Mouse (Mus musculus) midbrain, embryonic 12.5 days (tissue): ENCODE data around the gene Ankzf1. TPM values are rescaled to one million over a fixed set of nuclear protein-coding genes. Genes with fewer than 3 reads are reported as not detected.
A peak's percentile ranks its signal among the peaks of the same experiment; 100 is the strongest.

ENCODE experiments used
- ATAC-seq: fragments of 200-750 bp; cut with Nextera tagmentation; 2 replicates; pipeline ENCODE4 v1.8.0; 2017; ENCODE audit warnings: low read depth, moderate TSS enrichment, moderate library complexity; ENCODE audit not compliant: low FRiP score
- H3K27ac ChIP-seq: fragments of 300-500 bp; sonication (generic); replicated peaks from 2 replicates; pipeline ENCODE4 v1.5.1; 2016; ENCODE audit warnings: mild to moderate bottlenecking
- H3K27me3 ChIP-seq: fragments of 300-500 bp; sonication (generic); 2 replicates; pipeline ENCODE4 v1.6.1; 2016; ENCODE audit warnings: mild to moderate bottlenecking
- H3K36me3 ChIP-seq: fragments of 300-500 bp; sonication (generic); 2 replicates; pipeline ENCODE4 v1.6.1; 2016
- H3K4me1 ChIP-seq: fragments of 300-500 bp; sonication (generic); 2 replicates; pipeline ENCODE4 v1.6.1; 2016
- H3K4me2 ChIP-seq: fragments of 300-500 bp; sonication (generic); replicated peaks from 2 replicates; pipeline ENCODE4 v1.6.1; 2016; ENCODE audit warnings: mild to moderate bottlenecking, moderate library complexity
- H3K4me3 ChIP-seq: fragments of 300-500 bp; sonication (generic); 2 replicates; pipeline ENCODE4 v1.5.1; 2016; ENCODE audit warnings: mild to moderate bottlenecking
- H3K9ac ChIP-seq: fragments of 300-500 bp; sonication (generic); replicated peaks from 2 replicates; pipeline ENCODE4 v1.6.1; 2016; ENCODE audit warnings: mild to moderate bottlenecking, moderate library complexity
- H3K9me3 ChIP-seq: fragments of 300-500 bp; sonication (generic); 2 replicates; pipeline ENCODE4 v1.6.1; 2016; ENCODE audit warnings: mild to moderate bottlenecking
- WGBS: fragments of 180-500 bp; shearing (Covaris S2); methylation state at CpG from one replicate; pipeline ENCODE4 v1.1.7; 2016; 5-methylcytosine and 5-hydroxymethylcytosine counted together
- polyA plus RNA-seq: library from polyadenylated mRNA; unstranded; fragments of >200 nt; fragmentation: Nextera tagmentation; extraction: Ambion mirVana; gene quantifications from 2 replicates; pipeline ENCODE4 v1.2.1, GENCODE M21; 2016

Gene Ankzf1
- polyA plus RNA-seq, 1 experiment from 2014 or later: 23.4 TPM

DNA sequence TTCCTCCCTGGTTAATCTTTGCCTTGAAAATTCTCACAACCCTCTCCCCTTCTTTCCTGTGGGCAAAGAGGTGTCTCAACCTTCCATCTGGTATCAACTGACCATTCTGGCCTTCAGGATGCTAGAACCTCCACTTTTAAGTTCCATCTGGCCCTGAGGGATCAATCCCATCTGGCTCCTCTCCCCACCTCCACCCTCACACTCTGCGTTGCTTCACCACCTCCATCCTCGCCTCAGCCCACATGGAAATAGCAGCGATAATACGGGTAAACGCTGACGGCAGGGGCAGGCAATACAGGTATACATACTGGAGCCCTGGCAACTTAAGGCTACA lies 25.9 kb downstream of the Ankzf1 start:
- Histone ChIP-seq H3K27ac (no peak overlapping the region), H3K36me3 (peaks cover 31% of the 10 kb centered on the region), H3K4me3 (peak overlapping the region; percentile 52; the same call in 1 of the 2 replicates), H3K4me1 (peaks cover 22% of the 10 kb centered on the region), H3K27me3 (peaks cover 73% of the 10 kb centered on the region), H3K9me3 (no peaks in the 10 kb centered on the region), H3K4me2 (no peak overlapping the region), H3K9ac (no peak overlapping the region)
- 6% methylated on average over 6 of the region's 6 CpGs for WGBS
- ATAC-seq: no peak

DNA sequence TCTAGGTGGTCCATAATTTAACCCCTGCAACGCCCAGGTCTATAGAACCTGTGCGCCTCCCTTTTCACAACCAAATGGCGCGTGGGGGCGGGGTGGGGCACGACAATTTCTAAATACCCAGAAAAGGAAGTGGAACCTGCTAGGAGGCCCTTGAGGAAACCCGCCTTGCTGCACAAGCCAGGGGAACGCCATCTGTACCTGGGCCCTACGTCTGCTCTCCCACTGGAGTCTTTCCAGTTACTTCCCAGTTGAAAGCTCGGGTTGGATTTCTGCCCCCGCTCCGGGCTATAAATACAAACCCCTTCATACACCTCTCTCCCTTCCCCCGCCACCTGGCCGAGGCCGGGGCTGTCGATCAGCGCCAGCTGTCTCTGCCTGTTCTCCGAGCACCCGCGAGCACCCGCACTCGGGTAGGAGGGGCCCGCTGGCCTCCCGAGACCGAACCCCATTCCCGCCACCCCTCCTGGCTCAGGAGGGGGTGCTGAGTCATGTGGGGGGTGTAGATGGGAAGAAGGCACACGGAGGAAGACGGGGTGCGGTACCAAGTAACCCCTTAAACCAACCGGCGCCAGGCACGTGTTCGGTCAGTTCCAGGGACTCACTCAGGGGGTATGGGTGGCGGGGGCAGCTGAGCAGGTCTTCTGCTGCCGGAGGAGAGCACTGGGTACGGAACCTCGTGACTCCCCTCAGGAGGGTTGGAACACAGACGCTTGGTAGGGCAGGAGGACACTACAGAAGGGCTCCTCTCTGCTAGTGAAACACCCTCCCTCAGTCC lies 26.5 kb downstream of the Ankzf1 start:
- H3K9me3 ChIP-seq: no peaks in the 10 kb centered on the region
- 3% methylated on average over 38 of the region's 38 CpGs for WGBS
- peaks cover 26% of the 10 kb centered on the region for H3K36me3 ChIP-seq
- peaks cover 20% of the 10 kb centered on the region for H3K4me1 ChIP-seq
- peaks cover 77% of the 10 kb centered on the region for H3K27me3 ChIP-seq
- peak overlapping the region; percentile 52 for H3K4me3 ChIP-seq
- peak; percentile 68; the same call in 1 of the 2 replicates for ATAC-seq
- peak overlapping the region; percentile 50; the same call in 1 of the 2 replicates for H3K9ac ChIP-seq
- H3K4me2 ChIP-seq: peak overlapping the region; percentile 86
- H3K27ac ChIP-seq: no peak overlapping the region

GRCm38 (mm10) chr1:75219078-75219477 lies 27.1 kb downstream of the Ankzf1 start:
- Histone ChIP-seq H3K27me3 (peaks cover 81% of the 10 kb centered on the region), H3K27ac (no peak overlapping the region), H3K36me3 (peaks cover 19% of the 10 kb centered on the region), H3K4me3 (peak overlapping the region; percentile 52), H3K4me2 (peak overlapping the region; percentile 86), H3K4me1 (peaks cover 20% of the 10 kb centered on the region), H3K9me3 (no peaks in the 10 kb centered on the region), H3K9ac (peak overlapping the region; percentile 60)
- under 1% methylated on average over 24 of the region's 24 CpGs for WGBS
- ATAC-seq: peak; percentile 87

DNA sequence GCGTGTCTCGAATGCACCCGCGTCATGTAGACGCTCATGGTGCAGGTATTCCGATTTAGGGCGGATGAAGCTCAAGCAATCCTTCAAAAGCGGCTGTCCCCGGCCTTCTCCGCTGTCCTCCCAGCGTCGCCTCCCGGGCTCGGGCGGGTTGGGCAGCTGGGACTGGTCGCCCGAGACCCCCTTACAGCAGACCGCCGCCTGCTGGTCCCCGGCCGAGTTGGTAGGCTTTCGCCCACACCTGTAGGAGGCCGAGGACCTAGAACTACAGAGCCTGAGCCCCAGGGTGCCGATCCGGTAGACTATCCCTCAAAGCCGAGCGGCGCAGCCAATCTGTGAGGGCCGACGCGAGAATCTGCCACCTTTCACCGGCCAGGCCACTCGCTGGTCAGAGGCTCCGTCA lies 27.6 kb downstream of the Ankzf1 start, which contains the start of gene Tuba4a:
Gene Tuba4a, minus strand, starts transcription at position 335 of the 400 bp plus-strand sequence.
- Histone ChIP-seq H3K36me3 (peaks cover 15% of the 10 kb centered on the region), H3K27me3 (peaks cover 81% of the 10 kb centered on the region), H3K4me1 (peaks cover 20% of the 10 kb centered on the region), H3K9me3 (no peaks in the 10 kb centered on the region), H3K4me2 (peak within 1 kb of the TSS; percentile 86), H3K9ac (peak within 1 kb of the TSS; percentile 60), H3K27ac (no peak within 1 kb of the TSS), H3K4me3 (peak within 1 kb of the TSS; percentile 52)
- 1% methylated on average over 34 of the region's 34 CpGs for WGBS
- ATAC-seq: 0 out of 2 replicates have a peak, but pooled peaks have one; percentile 44

- 78% methylated on average over 3 of the region's 3 CpGs for WGBS
- H3K27me3 ChIP-seq: peaks cover 79% of the 10 kb centered on the region
- H3K9ac ChIP-seq: no peak overlapping the region
- ATAC-seq: no peak
- H3K9me3 ChIP-seq: no peaks in the 10 kb centered on the region
- peaks cover 20% of the 10 kb centered on the region for H3K4me1 ChIP-seq
- H3K27ac ChIP-seq: no peak overlapping the region
- no peaks in the 10 kb centered on the region for H3K36me3 ChIP-seq
- no peak overlapping the region for H3K4me3 ChIP-seq
- H3K4me2 ChIP-seq: no peak overlapping the region
Observed at GRCm38 (mm10) chr1:75221538-75221937, 29.6 kb downstream of the Ankzf1 start.

DNA sequence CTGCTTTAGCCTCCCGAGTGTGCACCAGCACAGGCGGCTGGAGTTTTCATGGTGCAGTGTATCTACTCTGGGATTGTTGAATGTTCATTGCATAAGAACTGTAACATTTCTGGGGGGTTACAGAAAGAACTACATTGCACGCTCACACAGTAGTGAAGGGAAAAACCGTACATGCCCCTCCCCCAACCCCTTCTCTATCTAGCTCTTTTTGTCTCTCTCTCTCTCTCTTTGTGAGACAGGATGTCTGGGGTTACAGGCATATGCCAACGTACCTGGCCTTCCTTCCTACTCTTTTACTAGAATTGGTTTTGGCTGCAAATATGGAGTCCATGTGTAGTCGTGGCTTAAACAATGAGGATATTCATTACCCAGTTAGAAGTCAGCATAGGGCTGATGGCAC lies 31.0 kb downstream of the Ankzf1 start:
- Histone ChIP-seq H3K4me1 (peaks cover 19% of the 10 kb centered on the region), H3K27ac (no peak overlapping the region), H3K9me3 (no peaks in the 10 kb centered on the region), H3K9ac (no peak overlapping the region), H3K4me3 (no peak overlapping the region), H3K36me3 (no peaks in the 10 kb centered on the region), H3K27me3 (peaks cover 73% of the 10 kb centered on the region), H3K4me2 (no peak overlapping the region)
- ATAC-seq: no peak
- WGBS: 90% methylated on average over 6 of the region's 6 CpGs

- Histone ChIP-seq H3K27ac (no peak overlapping the region), H3K9ac (no peak overlapping the region), H3K4me3 (no peak overlapping the region), H3K36me3 (no peaks in the 10 kb centered on the region), H3K4me2 (no peak overlapping the region), H3K27me3 (peaks cover 67% of the 10 kb centered on the region), H3K4me1 (peaks cover 13% of the 10 kb centered on the region), H3K9me3 (no peaks in the 10 kb centered on the region)
- no peak for ATAC-seq
- WGBS: 76% methylated on average over 6 of the region's 6 CpGs
Observed at GRCm38 (mm10) chr1:75223532-75223931, 31.6 kb downstream of the Ankzf1 start.

DNA sequence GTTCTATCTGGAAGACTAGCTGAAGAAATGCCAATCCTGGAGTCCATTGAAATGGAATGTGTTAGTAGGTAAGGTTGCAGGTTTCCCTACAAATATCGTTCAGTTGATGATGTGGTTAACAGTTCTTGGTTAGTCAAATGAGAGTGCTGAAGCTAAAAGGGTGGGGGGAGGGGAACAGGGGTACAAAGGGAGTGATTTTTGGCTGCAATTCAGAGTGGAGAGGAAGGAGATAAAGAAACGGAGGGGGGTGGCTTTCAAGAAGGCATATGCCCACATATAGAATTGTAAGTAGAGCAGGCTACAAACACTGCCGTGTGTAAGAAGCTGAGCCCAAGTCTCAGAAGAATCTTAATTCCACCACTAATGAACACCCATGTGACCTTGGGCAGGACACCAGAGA lies 33.5 kb downstream of the Ankzf1 start:
- 70% methylated on average over 3 of the region's 3 CpGs for WGBS
- Histone ChIP-seq H3K4me2 (no peak overlapping the region), H3K27ac (no peak overlapping the region), H3K4me1 (no peaks in the 10 kb centered on the region), H3K9me3 (no peaks in the 10 kb centered on the region), H3K9ac (no peak overlapping the region), H3K27me3 (peaks cover 53% of the 10 kb centered on the region), H3K36me3 (no peaks in the 10 kb centered on the region), H3K4me3 (no peak overlapping the region)
- no peak for ATAC-seq

- Histone ChIP-seq H3K36me3 (no peaks in the 10 kb centered on the region), H3K9me3 (no peaks in the 10 kb centered on the region), H3K27ac (no peak overlapping the region), H3K4me2 (no peak overlapping the region), H3K4me1 (no peaks in the 10 kb centered on the region), H3K9ac (no peak overlapping the region), H3K4me3 (no peak overlapping the region), H3K27me3 (peaks cover 47% of the 10 kb centered on the region)
- 78% methylated on average over 2 of the region's 2 CpGs for WGBS
- ATAC-seq: no peak
Observed at GRCm38 (mm10) chr1:75226138-75226537, 34.2 kb downstream of the Ankzf1 start.

- no peak for ATAC-seq
- H3K36me3 ChIP-seq: no peaks in the 10 kb centered on the region
- H3K4me3 ChIP-seq: no peak overlapping the region
- H3K4me1 ChIP-seq: no peaks in the 10 kb centered on the region
- no peak overlapping the region for H3K9ac ChIP-seq
- H3K27me3 ChIP-seq: peaks cover 37% of the 10 kb centered on the region
- H3K4me2 ChIP-seq: no peak overlapping the region
- 83% methylated on average over 1 of the region's 1 CpGs for WGBS
- H3K27ac ChIP-seq: no peak overlapping the region
- H3K9me3 ChIP-seq: no peaks in the 10 kb centered on the region
Observed at GRCm38 (mm10) chr1:75227653-75228052, 35.7 kb downstream of the Ankzf1 start.

DNA sequence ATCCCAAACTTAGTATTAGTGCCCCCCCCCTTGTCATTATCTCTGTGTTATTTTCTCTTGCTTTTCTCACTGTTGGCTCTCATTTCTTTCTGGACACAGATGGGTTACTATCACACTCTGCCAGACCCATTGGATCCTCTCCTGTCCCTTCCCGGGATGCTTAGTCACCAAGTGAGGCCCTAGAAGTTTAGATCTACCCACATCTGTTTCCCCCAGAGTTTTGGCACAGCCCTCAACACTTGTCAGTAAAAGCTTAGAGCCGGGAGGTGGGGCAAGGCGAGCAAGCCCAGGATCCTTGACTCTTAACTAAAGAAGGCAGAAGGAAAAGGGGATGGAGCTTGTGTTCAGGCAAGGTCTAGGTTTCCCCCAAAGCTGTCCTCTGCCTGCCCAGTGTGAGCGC lies 37.2 kb downstream of the Ankzf1 start:
- no peak overlapping the region for H3K4me3 ChIP-seq
- H3K4me1 ChIP-seq: no peaks in the 10 kb centered on the region
- H3K9me3 ChIP-seq: no peaks in the 10 kb centered on the region
- no peak overlapping the region for H3K9ac ChIP-seq
- no peak overlapping the region for H3K27ac ChIP-seq
- ATAC-seq: no peak
- peaks cover 28% of the 10 kb centered on the region for H3K27me3 ChIP-seq
- WGBS: 73% methylated on average over 4 of the region's 4 CpGs
- H3K4me2 ChIP-seq: no peak overlapping the region
- H3K36me3 ChIP-seq: no peaks in the 10 kb centered on the region

DNA sequence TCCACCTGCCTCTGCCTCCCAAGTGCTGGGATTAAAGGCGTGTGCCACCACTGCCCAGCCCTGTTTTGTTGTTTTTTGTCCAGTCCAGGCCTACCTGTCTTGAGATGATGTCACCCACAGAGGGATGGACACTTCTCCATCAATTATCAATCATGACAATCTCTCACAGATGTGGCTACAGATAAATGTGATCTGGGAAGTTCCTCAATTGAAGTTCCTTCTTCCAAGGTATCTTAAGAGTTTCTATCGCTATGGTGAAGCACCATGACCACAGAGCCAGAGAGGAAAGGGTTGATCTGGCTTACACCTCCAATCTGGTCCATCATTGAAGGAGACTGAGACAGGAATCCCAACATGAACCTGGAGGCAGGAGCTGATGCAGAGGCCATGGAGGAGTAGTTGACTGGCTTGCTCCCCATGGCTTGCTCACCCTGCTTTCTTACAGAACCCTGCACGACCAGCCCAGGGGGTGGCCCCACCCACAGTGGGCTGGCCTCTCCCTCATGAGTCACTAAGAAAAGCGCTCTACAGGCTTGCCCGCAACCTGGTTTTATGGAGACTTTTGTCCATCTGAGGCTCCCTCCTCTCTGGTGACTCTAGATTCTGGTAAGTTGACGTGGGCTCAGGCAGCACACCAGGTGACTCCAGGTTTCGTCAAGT lies 38.5 kb downstream of the Ankzf1 start:
- no peak overlapping the region for H3K4me2 ChIP-seq
- 77% methylated on average over 7 of the region's 7 CpGs for WGBS
- H3K4me3 ChIP-seq: no peak overlapping the region
- no peaks in the 10 kb centered on the region for H3K9me3 ChIP-seq
- H3K27ac ChIP-seq: no peak overlapping the region
- ATAC-seq: no peak
- no peaks in the 10 kb centered on the region for H3K36me3 ChIP-seq
- 0 out of 2 replicates have a peak, but pooled peaks cover 4% of the 10 kb centered on the region for H3K4me1 ChIP-seq
- peaks cover 35% of the 10 kb centered on the region for H3K27me3 ChIP-seq
- no peak overlapping the region for H3K9ac ChIP-seq
